8 mouse cellular contexts compared by ENCODE assay signal in the genomic region with DNA sequence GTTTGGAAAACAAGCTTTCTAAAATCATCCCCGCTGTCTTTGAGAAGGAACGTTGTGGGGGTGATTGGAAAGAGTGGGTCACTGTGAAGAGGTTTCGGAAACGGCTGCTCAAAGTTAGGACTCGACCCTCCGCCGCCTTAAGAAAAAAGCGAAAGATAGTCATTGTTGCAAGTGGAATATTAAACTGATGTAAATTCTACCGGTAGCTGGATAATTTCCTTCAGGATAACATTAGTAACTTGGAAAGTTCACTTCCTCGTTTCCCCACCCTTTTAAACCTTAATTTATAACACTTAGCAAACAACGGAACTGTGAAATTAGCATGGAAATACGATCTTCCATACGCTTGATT. TPM values are rescaled to one million over a fixed set of nuclear protein-coding genes. Genes with fewer than 3 reads are reported as not detected.
DNase-seq lines count a peak whose midpoint lies in the region; ATAC-seq lines count a peak whose summit lies in the region.

No protein-coding gene starts in this region.

- DNase-seq in kidney, postnatal 36 days, result no peak
- DNase-seq in embryonic facial prominence, embryonic 10.5 days (ENCODE audit: low spot score), result no peak
- DNase-seq in midbrain, embryonic 14.5 days, result no peak
- no peak for DNase-seq in ovary, postnatal 10 days (ENCODE audit: low spot score)
- no peak for DNase-seq in adrenal gland, adult 18-20 months (ENCODE audit: low spot score in 2 of 2)
- DNase-seq in left cerebral cortex, postnatal 4 days, result no peak

- H3K4me1 ChIP-seq in kidney, embryonic 16.5 days (ENCODE audit: insufficient read depth, low read length), result 0 out of 2 replicates have a peak, but pooled peaks cover 23% of the 10 kb centered on the region
- H3K4me1 ChIP-seq in embryonic facial prominence, embryonic 10.5 days, result peaks cover 28% of the 10 kb centered on the region
- H3K4me1 ChIP-seq in hindbrain, embryonic 15.5 days (replicated peaks), result peaks cover 19% of the 10 kb centered on the region
- no peaks in the 10 kb centered on the region for H3K4me1 ChIP-seq in midbrain, embryonic 14.5 days (ENCODE audit: control insufficient read depth, insufficient read depth, low read length)

- 2% methylated on average over 13 of the region's 13 CpGs for WGBS in kidney, embryonic 16.5 days
- 5% methylated on average over 13 of the region's 13 CpGs for WGBS in embryonic facial prominence, embryonic 10.5 days
- WGBS in hindbrain, embryonic 15.5 days, result 4% methylated on average over 13 of the region's 13 CpGs
- WGBS in midbrain, embryonic 14.5 days, result under 1% methylated on average over 13 of the region's 13 CpGs

- H3K27ac ChIP-seq in kidney, embryonic 16.5 days (ENCODE audit: low read length), result no peak overlapping the region
- H3K27ac ChIP-seq in embryonic facial prominence, embryonic 10.5 days (replicated peaks), result peak overlapping the region; percentile 85; the same call in 1 of the 2 replicates
- H3K27ac ChIP-seq in hindbrain, embryonic 15.5 days (replicated peaks), result no peak overlapping the region
- no peak overlapping the region for H3K27ac ChIP-seq in midbrain, embryonic 14.5 days (replicated peaks; ENCODE audit: low read depth, low read length)

- no peaks in the 10 kb centered on the region for H3K9me3 ChIP-seq in kidney, embryonic 16.5 days (ENCODE audit: low read length)
- no peaks in the 10 kb centered on the region for H3K9me3 ChIP-seq in embryonic facial prominence, embryonic 10.5 days
- H3K9me3 ChIP-seq in hindbrain, embryonic 15.5 days, result no peaks in the 10 kb centered on the region
- H3K9me3 ChIP-seq in midbrain, embryonic 14.5 days (ENCODE audit: control insufficient read depth, low read length), result no peaks in the 10 kb centered on the region

- H3K27me3 ChIP-seq in kidney, embryonic 16.5 days (ENCODE audit: insufficient read depth, low read length), result peaks cover 68% of the 10 kb centered on the region
- H3K27me3 ChIP-seq in embryonic facial prominence, embryonic 10.5 days (replicated peaks; ENCODE audit: low read depth, poor library complexity, severe bottlenecking), result peaks cover 66% of the 10 kb centered on the region
- peaks cover 39% of the 10 kb centered on the region for H3K27me3 ChIP-seq in hindbrain, embryonic 15.5 days
- peaks cover 34% of the 10 kb centered on the region for H3K27me3 ChIP-seq in midbrain, embryonic 14.5 days (ENCODE audit: control insufficient read depth, insufficient read depth, low read length)

- no peak for ATAC-seq in kidney, embryonic 16.5 days (ENCODE audit: low FRiP score, low TSS enrichment)
- ATAC-seq in hindbrain, embryonic 15.5 days (ENCODE audit: low FRiP score, low read depth), result no peak
- ATAC-seq in midbrain, embryonic 14.5 days (ENCODE audit: low FRiP score, low TSS enrichment), result no peak

- H3K9ac ChIP-seq in kidney, embryonic 16.5 days (replicated peaks; ENCODE audit: low read length), result peak overlapping the region; percentile 41; the same call in 1 of the 2 replicates
- 0 out of 2 replicates have a peak overlapping the region, but pooled peaks have one; percentile 26 for H3K9ac ChIP-seq in hindbrain, embryonic 15.5 days
- H3K9ac ChIP-seq in midbrain, embryonic 14.5 days (replicated peaks; ENCODE audit: low read length), result 0 out of 2 replicates have a peak overlapping the region, but pooled peaks have one; percentile 44

- intact Hi-C loops in left cerebral cortex, postnatal 4 days (cut with DNase I), result no loop called here

- H3K4me3 ChIP-seq in kidney, embryonic 16.5 days (ENCODE audit: low read length), result peak overlapping the region; percentile 78
- peak overlapping the region; percentile 85 for H3K4me3 ChIP-seq in embryonic facial prominence, embryonic 10.5 days
- H3K4me3 ChIP-seq in hindbrain, embryonic 15.5 days, result peak overlapping the region; percentile 54
- H3K4me3 ChIP-seq in midbrain, embryonic 14.5 days (replicated peaks; ENCODE audit: low read depth, low read length), result peak overlapping the region; percentile 64

- peak overlapping the region; percentile 94 for H3K4me2 ChIP-seq in kidney, embryonic 16.5 days (replicated peaks; ENCODE audit: low read depth, low read length)
- H3K4me2 ChIP-seq in hindbrain, embryonic 15.5 days, result peak overlapping the region; percentile 88
- H3K4me2 ChIP-seq in midbrain, embryonic 14.5 days (ENCODE audit: low read length), result peak overlapping the region; percentile 96

- no peaks in the 10 kb centered on the region for H3K36me3 ChIP-seq in kidney, embryonic 16.5 days (ENCODE audit: insufficient read depth, low read length)
- no peaks in the 10 kb centered on the region for H3K36me3 ChIP-seq in embryonic facial prominence, embryonic 10.5 days (replicated peaks)
- no peaks in the 10 kb centered on the region for H3K36me3 ChIP-seq in hindbrain, embryonic 15.5 days
- H3K36me3 ChIP-seq in midbrain, embryonic 14.5 days (ENCODE audit: control insufficient read depth, insufficient read depth, low read length), result no peaks in the 10 kb centered on the region

RNA-seq across cellular contexts. Expression of a gene that starts 3.0 kb away (rescaled TPM):
- 0.89 and 1.1 TPM in 2 replicates for polyA plus RNA-seq in kidney, embryonic 16.5 days (2015; fragmentation: Nextera tagmentation; extraction: Ambion mirVana)
- polyA plus RNA-seq in embryonic facial prominence, embryonic 10.5 days (2016; fragmentation: Nextera tagmentation; extraction: Ambion mirVana), result 6.6 and 7.7 TPM in 2 replicates
- polyA plus RNA-seq in hindbrain, embryonic 15.5 days (2015; fragmentation: Nextera tagmentation; extraction: Ambion mirVana), result 0.43 and 0.64 TPM in 2 replicates
- polyA plus RNA-seq in midbrain, embryonic 14.5 days (2014; fragmentation: Nextera tagmentation; extraction: Ambion mirVana), result 0.26 and 0.84 TPM in 2 replicates
- total RNA-seq in adrenal gland, adult 18-20 months (2021), result not detected
- total RNA-seq in left cerebral cortex, postnatal 4 days (2021), result under 1 TPM; 0.14 to 0.18 TPM
